Mouse (Mus musculus) stomach, postnatal 0 days (tissue): Measurements from ENCODE around the gene Gsk3a. TPM values are rescaled to one million over a fixed set of nuclear protein-coding genes. Genes with fewer than 3 reads are reported as not detected.

Experiments used
- ATAC-seq: fragments of 200-750 bp; cut with Nextera tagmentation; 2 replicates; pipeline ENCODE4 v1.8.0; 2017; ENCODE audit not compliant: low FRiP score, low TSS enrichment
- DNase-seq: peaks from one replicate; pipeline ENCODE4 v3.0.0-alpha.2; 2016; ENCODE audit warnings: low spot score
- H3K27ac ChIP-seq: fragments of 300-500 bp; sonication (generic); replicated peaks from 2 replicates; pipeline ENCODE4 v1.5.1; 2014; ENCODE audit warnings: mild to moderate bottlenecking, control low read depth
- H3K27me3 ChIP-seq: fragments of 300-500 bp; sonication (generic); 2 replicates; pipeline ENCODE4 v1.6.1; 2014; ENCODE audit warnings: low read length; ENCODE audit not compliant: control insufficient read depth, insufficient read depth
- H3K36me3 ChIP-seq: fragments of 300-500 bp; sonication (generic); 2 replicates; pipeline ENCODE4 v1.6.1; 2014; ENCODE audit warnings: low read length, mixed read lengths; ENCODE audit not compliant: control insufficient read depth, insufficient read depth
- H3K4me1 ChIP-seq: fragments of 300-500 bp; sonication (generic); replicated peaks from 2 replicates; pipeline ENCODE4 v1.6.1; 2014; ENCODE audit warnings: antibody characterized with exemption; ENCODE audit not compliant: control insufficient read depth, insufficient read depth
- H3K4me2 ChIP-seq: fragments of 300-500 bp; sonication (generic); replicated peaks from 2 replicates; pipeline ENCODE4 v1.6.1; 2014; ENCODE audit warnings: low read depth, mild to moderate bottlenecking, control low read depth, moderate library complexity
- H3K4me3 ChIP-seq: fragments of 300-500 bp; sonication (generic); 2 replicates; pipeline ENCODE4 v1.5.1; 2014; ENCODE audit warnings: low read depth, low read length, control low read depth
- H3K9ac ChIP-seq: fragments of 300-500 bp; sonication (generic); 2 replicates; pipeline ENCODE4 v1.6.1; 2014; ENCODE audit warnings: mild to moderate bottlenecking, low read length, control low read depth, mixed read lengths
- H3K9me3 ChIP-seq: fragments of 300-500 bp; sonication (generic); 2 replicates; pipeline ENCODE4 v1.6.1; 2016; ENCODE audit warnings: low read length; ENCODE audit not compliant: control insufficient read depth
- CTCF ChIP-seq: IDR thresholded peaks from 2 replicates; pipeline ENCODE4 v1.5.1; 2016; ENCODE audit warnings: antibody characterized with exemption, low read depth, mild to moderate bottlenecking, moderate library complexity
- EP300 ChIP-seq: optimal IDR thresholded peaks from 2 replicates; pipeline ENCODE3; 2016; ENCODE audit warnings: antibody characterized with exemption
- WGBS: fragments of 180-500 bp; shearing (Covaris S2); extraction: QIAGEN DNeasy Blood & Tissue Kit; methylation state at CpG from one replicate; pipeline ENCODE4 v1.1.7; 2014; 5-methylcytosine and 5-hydroxymethylcytosine counted together
- polyA plus RNA-seq: library from polyadenylated mRNA; unstranded; fragments of >200 nt; fragmentation: Nextera tagmentation; extraction: Ambion mirVana; gene quantifications from 2 replicates; pipeline ENCODE4 v1.2.1, GENCODE M21; 2015

Gene Gsk3a
- polyA plus RNA-seq, 1 experiment from 2014 or later, result 5.1 TPM

DNA sequence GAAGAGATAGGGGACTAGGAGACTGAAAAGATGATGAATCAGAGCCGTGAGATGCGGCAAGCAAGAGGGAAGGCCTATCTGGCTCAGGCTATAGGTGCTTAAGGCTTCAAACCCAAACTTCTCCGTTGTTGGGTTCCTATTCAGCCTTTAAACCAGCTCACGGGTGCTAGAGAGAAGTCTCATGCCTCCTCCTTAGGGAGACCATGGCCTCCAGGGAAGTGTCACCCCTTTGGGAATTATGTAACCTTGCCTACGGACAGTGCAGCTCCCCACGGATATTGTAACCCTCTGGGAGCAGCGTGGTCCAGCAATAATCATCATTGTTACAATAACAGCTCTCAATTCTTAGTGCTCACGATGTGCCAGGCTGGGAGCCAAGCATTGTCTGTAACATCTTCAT, 14.2 kb upstream of the Gsk3a start:
- DNase-seq (no peak), ATAC-seq (no peak)
- H3K4me3 ChIP-seq, result peak overlapping the region; percentile 92; the same call in 1 of the 2 replicates
- H3K9ac ChIP-seq, result peak overlapping the region; percentile 90
- no peaks in the 10 kb centered on the region for H3K9me3 ChIP-seq
- WGBS, result 24% methylated on average over 8 of the region's 8 CpGs
- peaks cover 2% of the 10 kb centered on the region; the same call in 1 of the 2 replicates for H3K4me1 ChIP-seq
- TF ChIP-seq CTCF, result no peak
- TF ChIP-seq EP300, result no peak
- no peaks in the 10 kb centered on the region for H3K36me3 ChIP-seq
- H3K27ac ChIP-seq, result peak overlapping the region; percentile 98
- no peaks in the 10 kb centered on the region for H3K27me3 ChIP-seq
- H3K4me2 ChIP-seq, result peak overlapping the region; percentile 82

DNA sequence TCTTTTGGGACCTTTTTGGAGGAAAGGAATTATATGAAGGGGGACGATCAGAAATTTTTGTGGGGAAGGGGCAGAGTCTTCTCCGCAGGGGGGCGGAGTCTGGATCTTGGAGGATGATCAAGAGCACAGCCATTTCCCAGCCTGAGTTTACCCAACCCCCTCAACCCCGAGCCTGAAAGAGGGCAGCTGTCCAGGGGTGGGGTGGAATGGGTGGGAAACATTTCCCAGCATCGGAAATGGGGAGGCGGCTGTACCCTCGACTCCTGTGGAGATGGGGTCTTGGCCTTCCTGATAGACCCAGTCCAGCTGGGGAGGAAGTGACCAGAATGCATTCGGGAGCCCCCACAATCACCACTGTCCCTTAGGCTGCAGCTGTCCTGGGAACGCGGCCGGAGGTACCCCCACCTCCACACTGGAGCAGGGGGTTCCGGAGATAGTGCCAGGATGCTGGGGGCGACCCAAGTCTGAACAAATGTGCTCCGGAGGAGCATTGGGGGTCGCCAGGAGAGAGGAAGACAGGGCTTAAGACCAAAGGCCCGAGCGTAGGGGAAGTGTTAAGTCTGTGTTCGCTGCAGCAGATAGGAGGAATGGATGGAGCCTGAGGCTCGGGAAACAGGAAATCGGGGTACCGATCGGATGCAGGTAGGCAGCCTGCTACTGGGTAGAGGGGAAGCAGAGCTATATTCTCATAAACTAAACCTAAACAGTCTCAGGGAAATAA, 13.6 kb upstream of the Gsk3a start:
- Histone ChIP-seq H3K9me3 (no peaks in the 10 kb centered on the region), H3K27ac (peak overlapping the region; percentile 98), H3K4me3 (peak overlapping the region; percentile 92), H3K27me3 (no peaks in the 10 kb centered on the region), H3K4me1 (peaks cover 2% of the 10 kb centered on the region; the same call in 1 of the 2 replicates), H3K4me2 (peak overlapping the region; percentile 82), H3K9ac (peak overlapping the region; percentile 90), H3K36me3 (no peaks in the 10 kb centered on the region)
- WGBS, result 3% methylated on average over 22 of the region's 22 CpGs
- DNase-seq (peak; percentile 63), ATAC-seq (peak; percentile 11; the same call in 1 of the 2 replicates)
- no peak for TF ChIP-seq EP300
- TF ChIP-seq CTCF, result no peak

DNA sequence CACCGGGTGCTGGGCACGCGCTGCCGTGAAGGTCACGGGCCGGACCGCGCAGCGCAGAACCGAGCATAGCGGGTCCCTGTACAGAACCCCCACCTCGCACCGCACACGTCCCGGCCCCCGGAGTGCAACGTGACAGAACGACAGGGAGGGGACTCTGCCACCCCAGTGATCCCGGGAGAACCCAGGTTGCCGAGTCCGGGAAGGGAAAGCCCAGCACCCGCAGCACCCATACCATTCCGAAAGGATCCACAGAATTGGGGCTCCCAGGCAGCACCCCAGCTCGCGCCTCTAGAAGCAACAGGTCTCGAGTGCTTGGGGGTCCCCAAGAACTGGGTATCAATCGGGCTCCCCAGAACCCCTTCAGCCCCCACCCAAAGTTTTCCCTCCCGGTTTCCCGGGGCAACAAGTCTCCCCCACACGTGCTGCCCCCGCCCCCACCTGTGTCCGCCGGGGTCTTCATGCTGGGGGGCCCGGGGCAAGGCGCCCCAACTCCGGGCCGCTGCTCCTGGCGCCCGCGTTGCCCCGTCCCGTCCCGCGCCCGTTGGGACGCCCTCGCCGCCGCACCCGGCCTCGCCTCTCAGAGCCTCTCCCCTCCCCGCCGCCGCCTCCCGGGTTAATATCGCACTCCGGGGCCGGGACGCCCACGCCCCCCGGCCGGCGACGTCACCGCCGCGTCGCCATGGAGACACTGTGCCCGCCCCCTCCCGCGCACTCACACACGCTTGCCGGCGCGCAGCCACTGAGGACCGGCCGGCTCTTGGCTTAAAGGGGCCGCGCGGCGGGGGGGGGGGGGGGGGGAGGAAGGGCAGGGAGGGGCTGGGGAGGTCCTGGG, 12.7 kb upstream of the Gsk3a start, which contains the start of gene Erf:
Gene Erf (minus strand): TSS at position 621 of the 832 bp plus-strand sequence.
- Histone ChIP-seq H3K27me3 (no peaks in the 10 kb centered on the region), H3K4me3 (peak within 1 kb of the TSS; percentile 92), H3K4me2 (peak within 1 kb of the TSS; percentile 82), H3K4me1 (peaks cover 2% of the 10 kb centered on the region; the same call in 1 of the 2 replicates), H3K9ac (peak within 1 kb of the TSS; percentile 90), H3K9me3 (no peaks in the 10 kb centered on the region), H3K36me3 (peaks cover 2% of the 10 kb centered on the region; the same call in 1 of the 2 replicates), H3K27ac (peak within 1 kb of the TSS; percentile 98)
- DNase-seq, result peak; percentile 98
- TF ChIP-seq CTCF (no peak), EP300 (no peak)
- peak; percentile 88 for ATAC-seq
- under 1% methylated on average over 64 of the region's 81 CpGs for WGBS

DNA sequence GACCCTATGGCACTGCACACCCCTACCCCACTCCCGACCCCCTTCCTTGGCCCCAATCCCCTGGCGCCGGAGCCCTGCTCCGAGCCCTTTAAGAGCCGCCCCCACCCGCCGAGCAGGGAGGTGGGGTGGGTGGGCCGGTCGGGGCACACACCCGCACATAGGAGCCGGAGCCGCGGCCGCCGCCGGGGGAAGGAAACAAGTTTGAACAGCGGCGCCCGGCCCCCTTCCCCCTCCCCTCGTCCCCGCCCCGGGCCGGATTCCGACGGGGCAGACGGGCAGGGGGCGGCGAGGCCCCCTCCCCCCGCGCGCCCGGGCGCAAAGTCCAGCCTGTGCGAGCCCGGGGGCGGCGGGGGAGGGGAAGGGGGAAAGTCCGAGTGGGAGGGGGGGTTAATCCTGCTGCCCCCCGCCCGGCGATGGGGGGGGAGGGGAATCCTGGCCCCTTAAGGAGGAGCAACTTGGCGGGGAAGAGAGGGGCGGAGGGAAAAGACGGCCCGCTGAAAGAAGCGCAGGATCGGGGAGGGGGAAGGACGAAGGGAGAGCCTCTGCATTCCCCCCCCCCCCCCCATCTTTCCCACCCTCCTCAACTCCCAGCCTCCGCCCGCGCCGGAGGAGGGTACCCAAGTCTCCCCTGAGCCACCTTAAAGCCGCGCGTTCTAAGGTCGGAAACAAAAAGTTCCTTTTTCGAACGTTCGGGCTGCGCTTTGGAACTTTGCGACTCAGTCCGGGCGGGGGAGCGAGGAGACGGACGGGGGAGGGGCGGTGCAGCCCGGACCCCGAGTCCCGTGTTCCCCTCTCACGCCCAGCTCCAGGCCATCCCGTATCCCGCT, 11.9 kb upstream of the Gsk3a start:
- peak overlapping the region; percentile 92 for H3K4me3 ChIP-seq
- WGBS, result under 1% methylated on average over 50 of the region's 73 CpGs
- ATAC-seq (peak; percentile 39), DNase-seq (peak; percentile 86)
- TF ChIP-seq EP300 (no peak), CTCF (no peak; the same call in 1 of the 2 replicates)
- peaks cover 8% of the 10 kb centered on the region for H3K36me3 ChIP-seq
- H3K9ac ChIP-seq, result peak overlapping the region; percentile 90
- no peaks in the 10 kb centered on the region for H3K9me3 ChIP-seq
- peaks cover 2% of the 10 kb centered on the region; the same call in 1 of the 2 replicates for H3K4me1 ChIP-seq
- peak overlapping the region; percentile 82 for H3K4me2 ChIP-seq
- H3K27ac ChIP-seq, result peak overlapping the region; percentile 98
- H3K27me3 ChIP-seq, result no peaks in the 10 kb centered on the region

DNA sequence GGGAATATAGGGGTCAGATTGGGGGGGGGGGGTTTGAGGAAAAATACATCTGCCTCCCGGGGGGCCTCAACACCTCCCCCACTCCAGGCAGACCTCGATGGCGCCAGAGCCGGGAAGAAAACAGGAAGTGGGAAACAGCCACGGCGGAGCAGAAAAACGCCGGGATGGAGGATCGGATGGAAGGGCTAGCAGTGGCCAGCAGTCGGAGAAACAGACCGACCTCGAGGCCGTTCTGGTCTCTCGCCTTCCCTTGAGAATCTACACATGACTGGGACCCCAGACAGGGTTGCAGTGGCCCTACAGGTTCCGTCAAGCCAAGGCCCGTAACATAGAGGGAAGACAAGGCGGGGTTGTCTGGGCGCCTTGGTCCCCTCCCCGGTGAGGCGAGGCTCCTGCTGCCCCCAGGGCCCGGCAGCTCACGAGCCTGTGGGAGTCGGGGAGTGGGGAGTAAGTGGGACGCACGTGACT, 11.2 kb upstream of the Gsk3a start:
- H3K27me3 ChIP-seq, result no peaks in the 10 kb centered on the region
- TF ChIP-seq CTCF (no peak), EP300 (no peak)
- peaks cover 2% of the 10 kb centered on the region; the same call in 1 of the 2 replicates for H3K4me1 ChIP-seq
- H3K36me3 ChIP-seq, result peaks cover 12% of the 10 kb centered on the region
- H3K9me3 ChIP-seq, result no peaks in the 10 kb centered on the region
- peak overlapping the region; percentile 90 for H3K9ac ChIP-seq
- H3K27ac ChIP-seq, result peak overlapping the region; percentile 98
- no peak for DNase-seq
- under 1% methylated on average over 25 of the region's 25 CpGs for WGBS
- H3K4me2 ChIP-seq, result peak overlapping the region; percentile 82
- H3K4me3 ChIP-seq, result peak overlapping the region; percentile 92
- ATAC-seq, result peak; percentile 7; the same call in 1 of the 2 replicates
